Mouse (Mus musculus) lung, embryonic 16.5 days (tissue): Measurements from ENCODE around the gene Rpl32. TPM values are rescaled to one million over a fixed set of nuclear protein-coding genes. Genes with fewer than 3 reads are reported as not detected.
"Not testable (repeated sequence)": the region's sequence is repeated elsewhere in the genome, so short reads cannot be mapped to it uniquely, and the experiment has no call there.

Experiments
- ATAC-seq: fragments of 200-750 bp; cut with Nextera tagmentation; 2 replicates; pipeline ENCODE4 v1.8.0; 2017; ENCODE audit warnings: low read depth, mild to moderate bottlenecking, moderate library complexity
- H3K27ac ChIP-seq: fragments of 300-500 bp; sonication (generic); 2 replicates; pipeline ENCODE4 v1.5.1; 2014; ENCODE audit warnings: mild to moderate bottlenecking, control low read depth, low read length
- H3K27me3 ChIP-seq: fragments of 300-500 bp; sonication (generic); 2 replicates; pipeline ENCODE4 v1.6.1; 2014; ENCODE audit warnings: low read depth, low read length, mixed read lengths; ENCODE audit not compliant: control insufficient read depth, insufficient read depth
- H3K36me3 ChIP-seq: fragments of 300-500 bp; sonication (generic); 2 replicates; pipeline ENCODE4 v1.6.1; 2014; ENCODE audit warnings: low read length; ENCODE audit not compliant: control insufficient read depth, insufficient read depth
- H3K4me1 ChIP-seq: fragments of 300-500 bp; sonication (generic); replicated peaks from 2 replicates; pipeline ENCODE4 v1.6.1; 2014; ENCODE audit warnings: low read length, mixed read lengths; ENCODE audit not compliant: control insufficient read depth, insufficient read depth
- H3K4me2 ChIP-seq: fragments of 300-500 bp; sonication (generic); 2 replicates; pipeline ENCODE4 v1.6.1; 2014; ENCODE audit warnings: low read depth, low read length, control low read depth
- H3K4me3 ChIP-seq: fragments of 300-500 bp; sonication (generic); 2 replicates; pipeline ENCODE4 v1.5.1; 2014; ENCODE audit warnings: mild to moderate bottlenecking, low read length, control low read depth
- H3K9ac ChIP-seq: fragments of 300-500 bp; sonication (generic); 2 replicates; pipeline ENCODE4 v1.6.1; 2014; ENCODE audit warnings: low read length, control low read depth
- H3K9me3 ChIP-seq: fragments of 300-500 bp; sonication (generic); 2 replicates; pipeline ENCODE4 v1.6.1; 2016; ENCODE audit warnings: low read length; ENCODE audit not compliant: control insufficient read depth
- WGBS: fragments of 180-500 bp; shearing (Covaris S2); extraction: QIAGEN DNeasy Blood & Tissue Kit; methylation state at CpG from one replicate; pipeline ENCODE4 v1.1.7; 2014; 5-methylcytosine and 5-hydroxymethylcytosine counted together
- polyA plus RNA-seq: library from polyadenylated mRNA; unstranded; fragments of >200 nt; fragmentation: Nextera tagmentation; extraction: Ambion mirVana; gene quantifications from 2 replicates; pipeline ENCODE4 v1.2.1, GENCODE M21; 2015

The Rpl32 gene
- polyA plus RNA-seq, 1 experiment from 2014 or later, result 2,268 TPM

- no peak overlapping the region for H3K4me3 ChIP-seq
- no peak overlapping the region for H3K9ac ChIP-seq
- no peaks in the 10 kb centered on the region for H3K9me3 ChIP-seq
- H3K4me2 ChIP-seq, result no peak overlapping the region
- no peak overlapping the region for H3K27ac ChIP-seq
- WGBS, result 42% methylated on average over 6 of the region's 8 CpGs
- H3K27me3 ChIP-seq, result no peaks in the 10 kb centered on the region
- peak; percentile 38; the same call in 1 of the 2 replicates for ATAC-seq
- H3K4me1 ChIP-seq, result no peaks in the 10 kb centered on the region; the same call in 1 of the 2 replicates
- H3K36me3 ChIP-seq, result no peaks in the 10 kb centered on the region
Measured at GRCm38 (mm10) chr6:115846640-115847411, 38.3 kb upstream of the Rpl32 start.

DNA sequence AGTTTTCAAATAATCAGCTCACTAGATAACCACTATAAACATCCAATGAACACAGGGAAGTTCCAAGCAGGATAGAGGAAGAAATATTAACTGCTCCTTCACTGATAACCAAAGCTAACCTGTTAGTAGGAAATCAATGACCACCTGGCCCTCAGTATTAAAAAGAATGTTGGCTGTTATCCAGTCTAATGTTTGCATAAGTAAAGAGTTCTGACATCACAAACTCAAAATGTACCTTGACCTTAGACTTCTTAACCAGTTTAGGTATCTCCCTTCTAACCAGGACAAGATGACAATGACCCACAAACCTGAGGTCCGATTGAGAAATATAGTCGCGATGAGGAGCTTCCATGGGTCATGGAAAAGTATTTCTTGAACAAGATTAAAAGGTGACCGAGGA, 36.5 kb upstream of the Rpl32 start:
- Histone ChIP-seq H3K27me3 (no peaks in the 10 kb centered on the region), H3K9ac (no peak overlapping the region), H3K27ac (no peak overlapping the region), H3K4me1 (no peaks in the 10 kb centered on the region), H3K4me3 (no peak overlapping the region), H3K9me3 (no peaks in the 10 kb centered on the region), H3K4me2 (no peak overlapping the region), H3K36me3 (no peaks in the 10 kb centered on the region; the same call in 1 of the 2 replicates)
- ATAC-seq, result no peak
- WGBS, result 88% methylated on average over 4 of the region's 4 CpGs

GRCm38 (mm10) chr6:115838745-115839144, 30.2 kb upstream of the Rpl32 start:
- WGBS, result 65% methylated on average over 5 of the region's 5 CpGs
- peak overlapping the region; percentile 63 for H3K4me2 ChIP-seq
- ATAC-seq, result no peak
- no peaks in the 10 kb centered on the region for H3K9me3 ChIP-seq
- H3K27ac ChIP-seq, result no peak overlapping the region
- H3K4me3 ChIP-seq, result peak overlapping the region; percentile 40
- H3K4me1 ChIP-seq, result peaks cover 5% of the 10 kb centered on the region; the same call in 1 of the 2 replicates
- H3K27me3 ChIP-seq, result no peaks in the 10 kb centered on the region
- H3K9ac ChIP-seq, result peak overlapping the region; percentile 49
- no peaks in the 10 kb centered on the region; the same call in 1 of the 2 replicates for H3K36me3 ChIP-seq

- Histone ChIP-seq H3K9me3 (no peaks in the 10 kb centered on the region), H3K27ac (peak within 1 kb of the TSS; percentile 6; the same call in 1 of the 2 replicates), H3K4me1 (peaks cover 5% of the 10 kb centered on the region; the same call in 1 of the 2 replicates), H3K36me3 (no peaks in the 10 kb centered on the region; the same call in 1 of the 2 replicates), H3K4me2 (peak within 1 kb of the TSS; percentile 63), H3K4me3 (peak within 1 kb of the TSS; percentile 40), H3K27me3 (no peaks in the 10 kb centered on the region), H3K9ac (peak within 1 kb of the TSS; percentile 49)
- WGBS, result 1% methylated on average over 19 of the region's 19 CpGs
- peak; percentile 92 for ATAC-seq
Measured at GRCm38 (mm10) chr6:115838161-115838597, 29.6 kb upstream of the Rpl32 start, which contains the start of gene Efcab12. TSS of gene Efcab12 (minus strand) at chr6:115838412.

DNA sequence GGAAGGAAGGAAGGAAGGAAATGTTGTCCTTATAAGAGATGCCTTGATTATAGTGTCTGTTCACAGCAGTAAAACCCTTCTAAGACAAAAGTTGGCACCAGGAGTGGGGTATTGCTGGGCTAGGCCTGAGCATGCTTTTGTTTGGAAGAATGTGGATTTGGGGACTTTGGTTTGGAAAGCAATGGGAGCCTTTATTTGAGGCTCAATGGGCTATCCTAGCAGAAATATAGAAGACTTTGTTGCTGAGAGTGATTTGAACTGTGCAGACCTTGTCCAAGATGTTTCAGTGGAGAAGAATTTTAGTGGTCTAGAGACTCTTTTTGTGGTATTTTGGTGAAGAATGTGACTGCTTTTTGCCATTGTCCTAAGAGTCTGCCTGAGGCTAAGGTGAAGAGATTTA, 25.3 kb upstream of the Rpl32 start:
- no peak overlapping the region for H3K27ac ChIP-seq

DNA sequence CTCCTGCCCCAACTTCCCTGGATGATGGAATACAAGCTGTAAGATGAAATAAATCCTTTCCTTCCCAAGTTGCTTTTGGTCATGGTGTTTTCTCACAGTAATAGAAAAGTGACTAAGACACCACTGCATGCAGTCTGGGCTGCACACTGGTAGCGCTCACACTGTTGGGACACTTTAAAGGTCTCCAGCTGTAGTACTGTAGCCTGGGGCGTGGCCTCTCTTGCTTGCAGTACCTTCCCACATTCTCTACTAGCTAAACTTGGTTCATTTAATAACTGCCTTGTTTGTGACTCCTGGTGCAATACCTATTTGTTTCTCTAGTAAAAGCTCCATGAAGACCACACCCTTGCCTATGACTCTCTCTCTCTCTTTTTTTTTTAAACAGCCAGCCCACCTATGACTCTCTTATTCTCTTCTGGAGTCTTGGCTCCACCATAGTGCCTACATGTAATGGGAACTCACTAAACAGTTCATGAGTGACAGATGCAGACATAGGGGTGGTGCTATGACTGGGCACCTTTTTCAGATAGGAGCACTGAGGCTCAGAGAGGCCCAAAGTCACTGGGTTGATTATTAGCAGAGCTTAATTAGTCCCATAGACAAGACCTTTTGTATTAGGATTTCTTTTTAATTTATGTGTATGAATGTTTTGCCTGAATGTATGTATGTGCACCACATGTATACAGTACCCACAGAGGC, 23.8 kb upstream of the Rpl32 start:
- ATAC-seq, result no peak
- Histone ChIP-seq H3K27ac (no peak overlapping the region), H3K4me2 (no peak overlapping the region), H3K36me3 (no peaks in the 10 kb centered on the region), H3K9me3 (no peaks in the 10 kb centered on the region), H3K4me1 (no peaks in the 10 kb centered on the region), H3K27me3 (no peaks in the 10 kb centered on the region), H3K4me3 (no peak overlapping the region), H3K9ac (no peak overlapping the region)
- 83% methylated on average over 2 of the region's 2 CpGs for WGBS

More for the DNA sequence above, 25.3 kb upstream of the Rpl32 start:
- Histone ChIP-seq H3K4me1 (peaks cover 5% of the 10 kb centered on the region; the same call in 1 of the 2 replicates), H3K27me3 (no peaks in the 10 kb centered on the region), H3K4me3 (no peak overlapping the region), H3K36me3 (no peaks in the 10 kb centered on the region), H3K9ac (no peak overlapping the region), H3K9me3 (no peaks in the 10 kb centered on the region), H3K4me2 (no peak overlapping the region)
- no peak for ATAC-seq

DNA sequence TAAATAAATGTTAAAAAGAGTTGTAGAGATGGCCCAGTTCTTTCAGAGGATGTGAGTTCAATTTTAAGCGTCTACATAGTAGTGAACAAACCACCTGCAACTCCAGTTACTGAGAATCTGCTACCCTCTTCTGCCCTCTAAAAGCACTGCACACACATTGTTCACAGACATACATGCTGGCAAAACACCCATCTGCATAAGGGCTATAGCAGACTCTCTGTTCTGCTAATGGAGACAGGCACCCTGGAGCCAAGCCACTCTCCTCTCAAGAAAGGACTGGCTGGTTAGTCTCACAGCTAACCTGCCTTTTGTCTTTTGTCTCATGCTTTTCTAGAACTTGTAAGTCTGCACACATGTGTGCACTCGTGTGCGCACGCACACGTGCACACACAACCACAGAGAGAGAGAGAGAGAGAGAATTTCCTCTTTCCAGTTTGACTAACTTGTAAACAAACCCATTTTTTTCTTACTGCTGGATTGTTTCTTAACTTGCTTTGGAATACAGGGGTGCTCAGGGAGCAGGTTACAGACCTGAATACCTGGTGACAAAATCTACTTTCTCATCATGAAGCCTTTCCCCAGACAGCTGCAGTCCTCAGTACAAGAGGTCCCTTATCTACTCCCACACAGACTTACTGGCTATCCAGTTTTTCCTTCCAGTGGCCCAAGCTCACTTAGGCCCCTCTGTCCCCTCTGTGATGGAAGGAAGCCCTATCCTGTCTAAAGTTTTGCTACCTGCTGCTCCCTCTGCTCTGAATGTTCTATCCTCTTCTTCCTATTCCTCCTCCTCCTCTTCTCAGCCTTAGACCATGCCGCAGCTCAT, 22.4 kb upstream of the Rpl32 start:
- Histone ChIP-seq H3K4me3 (no peak overlapping the region), H3K4me2 (no peak overlapping the region), H3K27me3 (no peaks in the 10 kb centered on the region), H3K36me3 (no peaks in the 10 kb centered on the region), H3K4me1 (no peaks in the 10 kb centered on the region), H3K9me3 (no peaks in the 10 kb centered on the region), H3K27ac (no peak overlapping the region), H3K9ac (no peak overlapping the region)
- no peak for ATAC-seq
- 77% methylated on average over 6 of the region's 6 CpGs for WGBS

GRCm38 (mm10) chr6:115823850-115824464, 15.4 kb upstream of the Rpl32 start:
- Histone ChIP-seq H3K27ac (peak overlapping the region; percentile 31; the same call in 1 of the 2 replicates), H3K4me2 (peak overlapping the region; percentile 46), H3K4me3 (peak overlapping the region; percentile 28)
- H3K4me1 ChIP-seq, H3K9me3 ChIP-seq, H3K27me3 ChIP-seq, H3K36me3 ChIP-seq, H3K9ac ChIP-seq: not testable (repeated sequence)
- 2% methylated on average over 4 of the region's 11 CpGs for WGBS
- ATAC-seq, result peak; percentile 96
